Mouse (Mus musculus) neural tube, embryonic 15.5 days (tissue): ENCODE measurements around the gene Abi3. TPM values are rescaled to one million over a fixed set of nuclear protein-coding genes. Genes with fewer than 3 reads are reported as not detected.
"Not testable (repeated sequence)": the region's sequence is repeated elsewhere in the genome, so short reads cannot be mapped to it uniquely, and the experiment has no call there.

ENCODE experiments used
- ATAC-seq: fragments of 200-750 bp; cut with Nextera tagmentation; 2 replicates; pipeline ENCODE4 v1.8.0; 2017; ENCODE audit warnings: mild to moderate bottlenecking, moderate TSS enrichment, moderate library complexity; ENCODE audit not compliant: low FRiP score
- H3K27ac ChIP-seq: fragments of 300-500 bp; sonication (generic); replicated peaks from 2 replicates; pipeline ENCODE4 v1.5.1; 2015; ENCODE audit warnings: mild to moderate bottlenecking, inconsistent platforms
- H3K27me3 ChIP-seq: fragments of 300-500 bp; sonication (generic); replicated peaks from 2 replicates; pipeline ENCODE4 v1.6.1; 2015; ENCODE audit warnings: inconsistent platforms
- H3K36me3 ChIP-seq: fragments of 300-500 bp; sonication (generic); 2 replicates; pipeline ENCODE4 v1.6.1; 2015; ENCODE audit warnings: inconsistent platforms
- H3K4me1 ChIP-seq: fragments of 300-500 bp; sonication (generic); 2 replicates; pipeline ENCODE4 v1.6.1; 2015; ENCODE audit warnings: inconsistent platforms
- H3K4me2 ChIP-seq: fragments of 300-500 bp; sonication (generic); 2 replicates; pipeline ENCODE4 v1.6.1; 2015; ENCODE audit warnings: inconsistent platforms, mild to moderate bottlenecking, moderate library complexity
- H3K4me3 ChIP-seq: fragments of 300-500 bp; sonication (generic); replicated peaks from 2 replicates; pipeline ENCODE4 v1.5.1; 2015; ENCODE audit warnings: mild to moderate bottlenecking, inconsistent platforms
- H3K9ac ChIP-seq: fragments of 300-500 bp; sonication (generic); replicated peaks from 2 replicates; pipeline ENCODE4 v1.6.1; 2015; ENCODE audit warnings: mild to moderate bottlenecking, inconsistent platforms
- H3K9me3 ChIP-seq: fragments of 300-500 bp; sonication (generic); replicated peaks from 2 replicates; pipeline ENCODE4 v1.6.1; 2016; ENCODE audit warnings: inconsistent platforms
- WGBS: fragments of 180-500 bp; shearing (Covaris S2); methylation state at CpG from one replicate; pipeline ENCODE4 v1.1.7; 2015; ENCODE audit warnings: mixed read lengths; 5-methylcytosine and 5-hydroxymethylcytosine counted together
- polyA plus RNA-seq: library from polyadenylated mRNA; unstranded; fragments of >200 nt; fragmentation: Nextera tagmentation; extraction: Ambion mirVana; gene quantifications from 2 replicates; pipeline ENCODE4 v1.2.1, GENCODE M21; 2015

Gene Abi3
- polyA plus RNA-seq: 1.6 and 15.2 TPM in 2 replicates

DNA sequence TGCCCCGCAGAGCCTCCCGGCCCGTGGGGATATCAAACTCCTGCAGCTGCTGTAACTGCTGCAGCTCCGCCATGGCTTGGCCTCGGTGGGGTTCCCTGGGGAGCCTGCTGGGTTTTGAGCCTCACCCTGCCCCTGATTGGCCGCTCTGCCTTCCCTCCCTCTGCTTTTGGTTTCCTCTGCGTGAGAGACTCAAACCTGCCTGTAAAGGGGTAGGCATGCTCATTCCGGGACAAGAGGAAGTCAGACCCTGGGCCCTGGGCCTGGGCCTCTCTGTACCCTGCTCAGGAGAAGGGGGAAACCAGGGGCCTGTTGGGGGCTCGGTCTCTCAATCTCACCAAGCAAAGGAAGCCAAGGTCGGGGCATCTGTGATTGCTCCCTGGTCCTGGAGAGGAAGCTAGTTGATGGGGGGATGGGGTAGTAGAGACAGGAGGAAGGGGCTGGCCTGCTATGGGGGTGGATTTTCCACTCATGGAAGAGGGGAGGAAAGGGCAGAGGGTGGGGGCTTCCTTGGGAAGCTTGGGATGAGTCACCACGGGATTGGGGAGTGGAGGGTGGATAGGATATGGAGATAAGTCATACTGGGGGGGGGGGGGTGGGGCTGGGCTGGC, at the start of gene Abi3:
Gene Abi3, minus strand, starts transcription at position 403 of the 608 bp plus-strand sequence.
- Histone ChIP-seq H3K27me3 (peaks cover 24% of the 10 kb centered on the region), H3K4me3 (peak within 1 kb of the TSS; percentile 10; the same call in 1 of the 2 replicates), H3K9ac (no peak within 1 kb of the TSS), H3K4me1 (no peaks in the 10 kb centered on the region; the same call in none of the 2 replicates), H3K36me3 (no peaks in the 10 kb centered on the region), H3K27ac (no peak within 1 kb of the TSS), H3K4me2 (peak within 1 kb of the TSS; percentile 23), H3K9me3 (no peaks in the 10 kb centered on the region)
- WGBS: 15% methylated on average over 11 of the region's 11 CpGs
- no peak for ATAC-seq

DNA sequence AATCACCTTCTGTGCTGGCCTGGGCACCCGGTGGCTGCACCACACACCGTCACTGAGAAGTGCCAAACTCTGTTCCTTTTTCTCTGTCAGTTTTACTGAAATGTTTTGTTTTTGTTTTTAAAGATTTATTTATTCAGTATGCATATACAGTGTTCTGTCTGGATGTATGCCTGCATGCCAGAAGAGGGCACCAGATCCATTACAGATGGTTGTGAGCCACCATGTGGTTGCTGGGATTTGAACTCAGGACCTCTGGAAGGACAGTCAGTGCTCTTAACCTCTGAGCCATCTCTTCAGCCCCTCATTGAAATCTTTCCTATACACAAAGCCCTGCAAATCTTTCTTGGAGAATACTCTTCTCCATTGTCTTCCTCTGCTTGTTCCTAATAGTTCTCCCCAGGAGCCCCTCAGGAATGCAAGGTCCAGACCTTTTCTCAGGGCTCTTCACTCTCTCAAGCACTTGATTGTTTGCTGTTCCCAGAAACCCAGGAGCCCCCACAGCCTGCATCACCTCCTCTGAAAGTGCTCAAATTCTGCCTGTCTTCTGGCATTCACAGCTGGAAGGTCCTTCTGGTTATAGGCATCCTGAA, 48.3 kb upstream of the Abi3 start:
- ATAC-seq: no peak
- Histone ChIP-seq H3K9ac (no peak overlapping the region), H3K4me3 (no peak overlapping the region), H3K27me3 (no peaks in the 10 kb centered on the region), H3K4me1 (no peaks in the 10 kb centered on the region), H3K36me3 (no peaks in the 10 kb centered on the region), H3K27ac (no peak overlapping the region), H3K4me2 (no peak overlapping the region), H3K9me3 (no peaks in the 10 kb centered on the region)
- 88% methylated on average over 2 of the region's 2 CpGs for WGBS

DNA sequence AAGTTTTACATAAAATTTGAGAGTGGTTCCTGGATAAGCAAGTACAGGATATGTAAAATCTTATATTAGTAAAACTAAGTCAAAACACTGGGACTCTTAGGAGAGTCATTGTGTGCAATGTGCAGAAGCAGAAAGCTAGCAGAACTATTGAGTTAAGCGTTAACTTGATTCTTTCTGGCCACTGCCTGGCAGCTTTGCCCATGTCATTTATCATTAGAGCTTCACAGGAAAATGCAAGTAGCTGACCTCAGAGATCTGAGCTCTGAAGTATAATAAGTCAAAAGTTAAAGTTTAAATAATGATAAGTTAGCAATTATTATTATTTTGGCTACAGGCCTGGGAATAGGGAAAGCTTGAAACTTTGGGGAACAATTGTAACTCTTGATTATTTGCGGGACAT, 37.6 kb upstream of the Abi3 start:
- not testable (repeated sequence) for H3K4me1 ChIP-seq, H3K4me3 ChIP-seq, H3K9me3 ChIP-seq, ATAC-seq, H3K9ac ChIP-seq, H3K27ac ChIP-seq, H3K27me3 ChIP-seq, H3K36me3 ChIP-seq, H3K4me2 ChIP-seq
- 83% methylated on average over 2 of the region's 2 CpGs for WGBS

DNA sequence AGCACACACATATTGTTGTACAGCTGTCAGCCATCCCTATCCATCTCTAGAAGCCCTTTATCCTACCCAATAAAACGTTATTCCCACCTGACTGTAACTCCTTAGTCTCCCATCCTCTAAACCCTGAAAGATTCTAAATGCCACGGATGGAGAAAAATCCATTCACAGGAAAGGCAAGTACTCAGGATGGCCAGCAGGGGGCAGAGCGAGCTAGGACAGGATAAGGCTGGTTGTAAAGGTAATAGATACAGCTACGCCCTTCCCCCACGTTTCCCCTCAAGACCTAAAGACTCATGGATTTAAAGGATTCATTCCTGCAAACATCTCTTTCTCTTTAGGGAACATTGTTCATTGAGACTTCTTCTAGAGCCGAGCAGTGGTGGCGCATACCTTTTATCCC, 34.0 kb upstream of the Abi3 start:
- peak overlapping the region; percentile 24 for H3K4me3 ChIP-seq
- 17% methylated on average over 7 of the region's 7 CpGs for WGBS
- H3K36me3 ChIP-seq: no peaks in the 10 kb centered on the region
- ATAC-seq: no peak
- no peaks in the 10 kb centered on the region for H3K9me3 ChIP-seq
- peak overlapping the region; percentile 48 for H3K4me2 ChIP-seq
- H3K27me3 ChIP-seq: no peaks in the 10 kb centered on the region
- 0 out of 2 replicates have a peak overlapping the region, but pooled peaks have one; percentile 30 for H3K27ac ChIP-seq
- H3K9ac ChIP-seq: no peak overlapping the region
- H3K4me1 ChIP-seq: no peaks in the 10 kb centered on the region

DNA sequence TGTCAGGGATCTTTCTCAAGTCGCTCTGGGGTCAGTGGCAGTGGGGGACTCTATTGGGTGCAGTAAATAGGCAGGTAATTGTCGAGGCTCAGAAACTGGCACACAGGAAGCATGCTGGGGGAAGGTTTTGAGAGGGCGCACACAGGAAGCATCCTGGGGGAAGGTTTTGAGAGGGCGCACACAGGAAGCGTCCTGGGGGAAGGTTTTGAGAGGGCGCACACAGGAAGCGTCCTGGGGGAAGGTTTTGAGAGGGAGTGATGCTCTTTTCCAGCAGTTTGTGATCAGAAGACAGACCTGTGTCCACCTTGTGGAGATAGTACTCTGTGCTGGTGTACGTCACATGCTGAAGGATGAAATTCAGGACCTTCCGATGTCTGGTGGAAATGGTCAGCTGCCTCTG, 33.5 kb upstream of the Abi3 start:
- 42% methylated on average over 9 of the region's 9 CpGs for WGBS
- Histone ChIP-seq H3K9ac (no peak overlapping the region), H3K9me3 (no peaks in the 10 kb centered on the region)

DNA sequence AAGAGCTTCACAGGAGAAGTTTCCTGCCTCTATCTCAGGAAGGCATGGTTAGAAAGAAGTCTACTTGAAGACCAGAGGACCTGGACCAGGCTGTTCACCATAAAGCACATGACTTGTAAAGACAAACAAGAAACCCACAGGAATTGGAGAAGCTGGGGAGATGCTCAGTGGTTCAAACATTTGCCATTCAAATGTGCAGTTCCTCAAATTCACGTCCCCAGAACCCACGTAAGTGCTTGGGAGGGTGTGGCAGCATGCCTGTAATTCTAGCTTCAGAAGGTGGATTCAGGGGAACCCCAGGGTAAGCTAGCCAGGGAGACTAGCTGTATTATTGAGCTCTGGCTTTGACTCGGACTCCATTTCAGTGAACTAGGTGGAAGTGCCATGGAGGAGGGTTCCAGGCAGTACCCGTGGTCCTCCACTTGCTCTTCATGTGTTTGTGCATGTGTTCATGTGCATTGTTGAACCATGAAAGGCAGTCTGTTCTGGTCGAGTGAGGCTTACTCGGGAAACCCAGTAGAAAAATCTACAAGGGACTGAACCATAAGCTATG, 27.7 kb upstream of the Abi3 start:
- Histone ChIP-seq H3K4me1 (no peaks in the 10 kb centered on the region), H3K9ac (no peak overlapping the region), H3K27ac (no peak overlapping the region), H3K27me3 (no peaks in the 10 kb centered on the region), H3K4me2 (no peak overlapping the region), H3K4me3 (no peak overlapping the region), H3K9me3 (no peaks in the 10 kb centered on the region), H3K36me3 (no peaks in the 10 kb centered on the region)
- ATAC-seq: no peak
- WGBS: 77% methylated on average over 6 of the region's 6 CpGs

More for the DNA sequence above, 33.5 kb upstream of the Abi3 start:
- Histone ChIP-seq H3K27me3 (no peaks in the 10 kb centered on the region), H3K27ac (0 out of 2 replicates have a peak overlapping the region, but pooled peaks have one; percentile 30), H3K4me3 (peak overlapping the region; percentile 24), H3K4me2 (peak overlapping the region; percentile 48), H3K36me3 (no peaks in the 10 kb centered on the region), H3K4me1 (no peaks in the 10 kb centered on the region)
- no peak for ATAC-seq

DNA sequence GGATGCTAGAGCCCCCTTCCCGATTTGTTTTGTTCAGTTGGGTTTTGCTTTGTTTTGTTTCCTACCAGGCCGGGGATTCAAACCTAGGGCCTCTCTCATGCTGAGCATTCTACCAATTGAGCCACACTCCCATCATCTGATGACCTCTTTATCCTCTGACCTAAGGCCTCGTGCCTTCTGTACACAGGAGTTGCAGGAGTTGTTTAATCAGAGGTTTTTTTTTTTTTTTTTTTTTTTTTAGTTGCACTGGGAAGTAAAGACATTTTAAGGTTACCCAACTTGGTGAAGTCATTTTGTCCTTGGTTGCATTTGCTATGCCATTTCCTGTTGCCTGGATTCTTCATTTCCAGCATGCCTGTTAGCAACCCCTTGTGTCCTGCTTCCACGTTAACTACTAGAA, 27.2 kb upstream of the Abi3 start:
- no peak overlapping the region for H3K27ac ChIP-seq
- no peak overlapping the region for H3K4me3 ChIP-seq
- H3K36me3 ChIP-seq: no peaks in the 10 kb centered on the region
- no peak overlapping the region for H3K4me2 ChIP-seq
- H3K27me3 ChIP-seq: no peaks in the 10 kb centered on the region
- 84% methylated on average over 4 of the region's 4 CpGs for WGBS
- H3K4me1 ChIP-seq: no peaks in the 10 kb centered on the region
- H3K9me3 ChIP-seq: no peaks in the 10 kb centered on the region
- ATAC-seq: no peak
- no peak overlapping the region for H3K9ac ChIP-seq

DNA sequence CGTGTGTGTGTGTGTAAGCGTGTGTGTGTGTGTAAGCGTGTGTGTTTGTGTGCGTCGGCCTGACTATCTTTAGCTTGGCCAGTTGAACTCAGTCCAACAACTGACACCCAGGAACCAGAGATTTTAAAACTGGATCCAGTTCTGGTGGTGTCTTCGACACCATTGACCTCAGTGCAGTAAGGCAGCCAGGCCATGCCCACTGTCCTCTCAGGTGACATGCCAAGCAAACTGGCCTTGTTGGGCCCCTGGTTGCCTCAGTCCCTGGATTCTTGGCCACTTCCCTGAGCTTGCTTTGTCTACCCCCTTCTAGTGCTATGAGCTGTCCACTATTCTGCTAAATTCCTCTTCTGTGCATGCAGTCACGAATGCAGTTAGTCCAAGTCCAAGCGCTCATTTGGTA, 19.1 kb upstream of the Abi3 start:
- H3K4me1 ChIP-seq: peaks cover 17% of the 10 kb centered on the region
- H3K36me3 ChIP-seq: no peaks in the 10 kb centered on the region
- H3K27ac ChIP-seq: no peak overlapping the region
- no peaks in the 10 kb centered on the region for H3K9me3 ChIP-seq
- ATAC-seq: no peak
- H3K4me3 ChIP-seq: no peak overlapping the region
- WGBS: 98% methylated on average over 8 of the region's 8 CpGs
- H3K4me2 ChIP-seq: no peak overlapping the region
- H3K27me3 ChIP-seq: no peaks in the 10 kb centered on the region
- no peak overlapping the region for H3K9ac ChIP-seq

DNA sequence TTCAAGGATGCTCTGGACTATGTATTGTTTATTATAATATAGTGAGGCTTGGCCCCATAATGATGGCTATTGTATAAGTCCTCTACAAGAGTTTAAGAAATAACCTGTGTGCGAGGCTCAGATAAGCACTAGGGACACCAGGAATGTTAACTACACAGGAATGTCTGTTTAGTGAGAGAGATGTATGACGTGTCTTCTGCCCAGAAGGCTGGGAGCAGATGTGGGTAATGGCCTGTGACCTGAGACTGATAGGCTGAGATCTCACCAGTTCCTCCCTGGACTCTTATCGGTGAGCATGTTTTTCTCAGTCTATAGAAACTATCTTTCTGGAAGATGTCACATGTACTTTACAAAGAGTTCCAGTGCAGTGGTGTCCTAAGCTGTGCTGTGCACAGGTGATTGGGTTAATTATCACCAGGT, 17.8 kb upstream of the Abi3 start:
- H3K27ac ChIP-seq: peak overlapping the region; percentile 94; the same call in 1 of the 2 replicates
- WGBS: 26% methylated on average over 3 of the region's 3 CpGs
- no peak for ATAC-seq

DNA sequence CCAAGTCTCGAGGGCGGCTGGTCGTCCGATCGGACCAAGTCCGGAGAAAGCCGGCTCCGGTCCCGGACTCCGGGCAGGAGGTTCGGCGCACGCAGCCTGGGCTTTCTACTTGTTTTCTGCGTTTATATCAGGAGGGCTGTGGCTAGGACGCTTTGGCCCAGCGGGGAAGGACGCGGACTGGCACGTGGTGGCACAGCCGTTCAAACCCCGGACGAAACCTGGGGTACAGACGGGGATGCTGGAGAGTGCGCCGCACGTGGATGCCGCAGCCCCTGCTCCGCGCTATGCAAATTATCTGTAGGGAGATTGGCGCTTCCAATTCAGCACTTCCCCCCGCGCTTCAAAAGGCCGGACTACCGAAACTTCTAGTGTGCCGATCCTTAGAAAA, 17.2 kb upstream of the Abi3 start:
- WGBS: under 1% methylated on average over 35 of the region's 35 CpGs
- Histone ChIP-seq H3K4me3 (peak overlapping the region; percentile 81), H3K4me1 (peaks cover 17% of the 10 kb centered on the region), H3K9ac (peak overlapping the region; percentile 57), H3K27ac (peak overlapping the region; percentile 94), H3K9me3 (no peaks in the 10 kb centered on the region), H3K4me2 (peak overlapping the region; percentile 65), H3K27me3 (no peaks in the 10 kb centered on the region), H3K36me3 (no peaks in the 10 kb centered on the region)
- peak; percentile 75 for ATAC-seq

More for the DNA sequence above, 17.8 kb upstream of the Abi3 start:
- Histone ChIP-seq H3K4me3 (peak overlapping the region; percentile 81), H3K4me1 (peaks cover 17% of the 10 kb centered on the region), H3K4me2 (peak overlapping the region; percentile 65), H3K9ac (peak overlapping the region; percentile 57), H3K9me3 (no peaks in the 10 kb centered on the region), H3K27me3 (no peaks in the 10 kb centered on the region), H3K36me3 (no peaks in the 10 kb centered on the region)

DNA sequence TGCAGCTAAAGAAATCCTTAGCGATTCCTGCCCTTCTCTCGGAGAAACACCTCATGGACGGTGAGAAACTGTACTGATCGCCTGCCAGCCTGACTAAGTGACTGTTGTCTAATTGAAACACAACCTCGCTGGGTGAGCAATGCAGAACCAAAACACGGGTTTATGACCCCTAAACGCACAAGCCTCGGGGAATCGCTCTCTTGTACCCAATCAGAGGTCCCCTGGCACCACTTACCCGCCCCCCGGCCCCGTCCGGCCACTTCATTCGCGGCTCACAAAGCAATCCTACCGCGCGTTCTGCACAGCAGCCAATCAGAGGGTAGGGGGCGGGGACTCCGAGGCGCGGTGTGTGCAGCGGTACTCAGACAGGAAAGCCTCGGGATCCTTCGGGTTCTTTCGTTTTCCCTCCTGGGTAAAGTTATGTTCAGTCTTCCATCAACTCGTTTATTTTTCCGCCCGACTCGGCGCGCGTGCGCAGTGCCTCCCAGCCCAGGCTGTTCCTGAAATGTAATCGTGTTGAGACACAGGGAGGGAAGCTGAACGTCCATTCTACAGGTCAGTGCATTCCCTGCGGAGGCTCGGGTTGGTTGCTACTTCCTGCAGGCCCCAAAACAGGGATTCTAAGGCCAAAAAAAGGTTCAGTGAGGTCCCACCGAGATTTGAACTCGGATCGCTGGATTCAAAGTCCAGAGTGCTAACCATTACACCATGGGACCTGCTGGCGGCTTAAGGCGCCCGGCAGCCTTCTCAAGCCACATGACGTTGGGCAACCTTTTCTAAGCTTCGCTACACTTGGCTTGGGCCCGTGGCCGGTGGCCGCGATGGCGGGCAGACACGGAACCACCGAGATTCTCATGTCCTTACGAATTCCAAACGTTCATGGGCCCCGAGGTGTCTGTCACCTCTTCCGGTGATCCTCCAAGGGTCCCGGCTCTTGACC, 16.5 kb upstream of the Abi3 start:
- under 1% methylated on average over 58 of the region's 58 CpGs for WGBS
- no peaks in the 10 kb centered on the region for H3K36me3 ChIP-seq
- H3K27ac ChIP-seq: peak overlapping the region; percentile 94
- peak overlapping the region; percentile 57 for H3K9ac ChIP-seq
- ATAC-seq: peak; percentile 98
- peak overlapping the region; percentile 81 for H3K4me3 ChIP-seq
- peak overlapping the region; percentile 65 for H3K4me2 ChIP-seq
- no peaks in the 10 kb centered on the region for H3K27me3 ChIP-seq
- no peaks in the 10 kb centered on the region for H3K9me3 ChIP-seq
- peaks cover 17% of the 10 kb centered on the region for H3K4me1 ChIP-seq
